Mouse (Mus musculus): ENCODE data around the gene Rnf128.
A peak's percentile ranks its signal among the peaks of the same experiment; 100 is the strongest.
"Not testable (repeated sequence)": the region's sequence is repeated elsewhere in the genome, so short reads cannot be mapped to it uniquely, and the experiment has no call there.

Rnf128 gene

GRCm38 (mm10) chrX:139562925-139563461 lies at the start of gene Rnf128:
Gene Rnf128 (plus strand): TSS chrX:139563316.
- peak; percentile 5 for DNase-seq

- DNase-seq, result no peak
These were observed 47.0 kb upstream of the Rnf128 start for GRCm38 (mm10) chrX:139516156-139516555.

- DNase-seq, result no peak
These were observed 43.9 kb upstream of the Rnf128 start for GRCm38 (mm10) chrX:139519251-139519650.

GRCm38 (mm10) chrX:139524303-139525091 lies 38.6 kb upstream of the Rnf128 start:
- no peak for DNase-seq

GRCm38 (mm10) chrX:139525724-139526123 lies 37.4 kb upstream of the Rnf128 start:
- DNase-seq, result no peak

GRCm38 (mm10) chrX:139526984-139527383 lies 36.1 kb upstream of the Rnf128 start:
- peak; percentile 10 for DNase-seq

GRCm38 (mm10) chrX:139529678-139530077 lies 33.4 kb upstream of the Rnf128 start:
- no peak for DNase-seq

GRCm38 (mm10) chrX:139532293-139532692 lies 30.8 kb upstream of the Rnf128 start:
- DNase-seq, result no peak

GRCm38 (mm10) chrX:139537641-139538397 lies 25.3 kb upstream of the Rnf128 start:
- DNase-seq, result peak; percentile 4

GRCm38 (mm10) chrX:139543726-139544125 lies 19.4 kb upstream of the Rnf128 start:
- no peak for DNase-seq

GRCm38 (mm10) chrX:139550456-139550855 lies 12.7 kb upstream of the Rnf128 start:
- DNase-seq, result no peak

GRCm38 (mm10) chrX:139552090-139552489 lies 11.0 kb upstream of the Rnf128 start:
- DNase-seq, result no peak

- DNase-seq, result peak; percentile 10
These were observed 726 bp upstream of the Rnf128 start for GRCm38 (mm10) chrX:139562255-139562924.

GRCm38 (mm10) chrX:139570054-139570453 lies 6.9 kb downstream of the Rnf128 start:
- no peak for DNase-seq

- DNase-seq, result no peak
These were observed 15.6 kb downstream of the Rnf128 start for GRCm38 (mm10) chrX:139578649-139579278.

- no peak for DNase-seq
These were observed 20.5 kb downstream of the Rnf128 start for GRCm38 (mm10) chrX:139583616-139584015.

- not testable (repeated sequence) for DNase-seq
These were observed 23.6 kb downstream of the Rnf128 start for GRCm38 (mm10) chrX:139586676-139587075.

GRCm38 (mm10) chrX:139596404-139596803 lies 33.3 kb downstream of the Rnf128 start:
- DNase-seq, result no peak

GRCm38 (mm10) chrX:139610033-139610764 lies 47.1 kb downstream of the Rnf128 start:
- DNase-seq, result peak; percentile 92

GRCm38 (mm10) chrX:139610765-139611300 lies 47.7 kb downstream of the Rnf128 start:
- DNase-seq, result peak; percentile 35

GRCm38 (mm10) chrX:139614761-139615160 lies 51.6 kb downstream of the Rnf128 start:
- no peak for DNase-seq

GRCm38 (mm10) chrX:139622071-139622470 lies 59.0 kb downstream of the Rnf128 start:
- DNase-seq, result no peak
